Mouse (Mus musculus): ENCODE results near the gene Mios. TPM values are rescaled to one million over a fixed set of nuclear protein-coding genes. Genes with fewer than 3 reads are reported as not detected.

Gene Mios
- total and polyA plus RNA-seq, 2 experiments from 2014 or later, result 22.4 to 35.7 TPM

- H3K4me2 ChIP-seq (ENCODE audit: low read depth), result no peak overlapping the region
- H3K36me3 ChIP-seq (ENCODE audit: insufficient read depth), result peaks cover 35% of the 10 kb centered on the region
- no peak overlapping the region for H3K27ac ChIP-seq (ENCODE audit: low read depth, low read length)
- H3K4me3 ChIP-seq (ENCODE audit: low read depth, low read length), result no peak overlapping the region
- WGBS, result 89% methylated on average over 3 of the region's 3 CpGs
- TF ChIP-seq CTCF (IDR thresholded peaks at IDR 0.05; ENCODE audit: low read depth), result no peak
- DNase-seq (no peak), ATAC-seq (no peak)
- no peaks in the 10 kb centered on the region for H3K9me3 ChIP-seq (ENCODE audit: low read length)
- no peaks in the 10 kb centered on the region for H3K4me1 ChIP-seq (ENCODE audit: insufficient read depth)
- H3K27me3 ChIP-seq (ENCODE audit: insufficient read depth, low read length), result no peaks in the 10 kb centered on the region
- H3K9ac ChIP-seq, result no peak overlapping the region
Observed at GRCm38 (mm10) chr6:8228596-8228995, 19.6 kb downstream of the Mios start.

GRCm38 (mm10) chr6:8258316-8258715 lies 49.3 kb downstream of the Mios start:
- 8% methylated on average over 6 of the region's 6 CpGs for whole genome bisulfite sequencing
- DNase-seq (no peak), ATAC-seq (no peak)
- Histone ChIP-seq H3K36me3 (ENCODE audit: insufficient read depth) (peaks cover 4% of the 10 kb centered on the region), H3K4me1 (ENCODE audit: insufficient read depth) (peaks cover 11% of the 10 kb centered on the region; the same call in 1 of the 2 replicates), H3K4me2 (ENCODE audit: low read depth) (peak overlapping the region; percentile 60), H3K27ac (ENCODE audit: low read depth, low read length) (peak overlapping the region; percentile 77), H3K9ac (peak overlapping the region; percentile 82), H3K27me3 (ENCODE audit: insufficient read depth, low read length) (no peaks in the 10 kb centered on the region), H3K4me3 (ENCODE audit: low read depth, low read length) (peak overlapping the region; percentile 90), H3K9me3 (ENCODE audit: low read length) (no peaks in the 10 kb centered on the region)
- no peak for TF ChIP-seq CTCF (IDR thresholded peaks at IDR 0.05; ENCODE audit: low read depth)

GRCm38 (mm10) chr6:8259004-8259666 lies 50.1 kb downstream of the Mios start, which contains the start of the genes Rpa3, Umad1 and Gm45062:
Gene Rpa3, minus strand, starts transcription at chr6:8259173.
Gene Umad1, plus strand, starts transcription at chr6:8259288.
Gene Gm45062, plus strand, starts transcription at chr6:8259450.
- peak within 1 kb of the TSS; percentile 64 for H3K4me2 ChIP-seq (ENCODE audit: low read depth)
- WGBS, result 1% methylated on average over 64 of the region's 64 CpGs
- H3K4me3 ChIP-seq (ENCODE audit: low read depth, low read length), result peak within 1 kb of the TSS; percentile 90
- DNase-seq, result peak; percentile 99
- ATAC-seq, result peak; percentile 100
- peak within 1 kb of the TSS; percentile 82 for H3K9ac ChIP-seq
- TF ChIP-seq CTCF (IDR thresholded peaks at IDR 0.05; ENCODE audit: low read depth), result no peak
- peak within 1 kb of the TSS; percentile 87 for H3K27ac ChIP-seq (ENCODE audit: low read depth, low read length)
- no peaks in the 10 kb centered on the region for H3K9me3 ChIP-seq (ENCODE audit: low read length)
- no peaks in the 10 kb centered on the region for H3K27me3 ChIP-seq (ENCODE audit: insufficient read depth, low read length)
- H3K36me3 ChIP-seq (ENCODE audit: insufficient read depth), result peaks cover 2% of the 10 kb centered on the region
- peaks cover 11% of the 10 kb centered on the region; the same call in 1 of the 2 replicates for H3K4me1 ChIP-seq (ENCODE audit: insufficient read depth)

GRCm38 (mm10) chr6:8259667-8260044 lies 50.6 kb downstream of the Mios start:
- Histone ChIP-seq H3K4me3 (ENCODE audit: low read depth, low read length) (peak overlapping the region; percentile 90), H3K9ac (peak overlapping the region; percentile 82), H3K4me2 (ENCODE audit: low read depth) (peak overlapping the region; percentile 64), H3K4me1 (ENCODE audit: insufficient read depth) (peaks cover 11% of the 10 kb centered on the region; the same call in 1 of the 2 replicates), H3K36me3 (ENCODE audit: insufficient read depth) (no peaks in the 10 kb centered on the region), H3K9me3 (ENCODE audit: low read length) (no peaks in the 10 kb centered on the region), H3K27me3 (ENCODE audit: insufficient read depth, low read length) (no peaks in the 10 kb centered on the region), H3K27ac (ENCODE audit: low read depth, low read length) (peak overlapping the region; percentile 87)
- DNase-seq (peak; percentile 73), ATAC-seq (no peak; the same call in 1 of the 2 replicates)
- no peak; the same call in 1 of the 2 replicates for TF ChIP-seq CTCF (IDR thresholded peaks at IDR 0.05; ENCODE audit: low read depth)
- 1% methylated on average over 8 of the region's 8 CpGs for WGBS

GRCm38 (mm10) chr6:8271047-8271446 lies 62.0 kb downstream of the Mios start:
- 82% methylated on average over 3 of the region's 3 CpGs for WGBS
- TF ChIP-seq CTCF (IDR thresholded peaks at IDR 0.05; ENCODE audit: low read depth), result no peak
- no peak overlapping the region for H3K4me2 ChIP-seq (ENCODE audit: low read depth)
- no peaks in the 10 kb centered on the region for H3K4me1 ChIP-seq (ENCODE audit: insufficient read depth)
- no peaks in the 10 kb centered on the region for H3K9me3 ChIP-seq (ENCODE audit: low read length)
- H3K9ac ChIP-seq, result no peak overlapping the region
- DNase-seq (no peak), ATAC-seq (no peak)
- no peaks in the 10 kb centered on the region for H3K27me3 ChIP-seq (ENCODE audit: insufficient read depth, low read length)
- H3K36me3 ChIP-seq (ENCODE audit: insufficient read depth), result peaks cover 9% of the 10 kb centered on the region; the same call in 1 of the 2 replicates
- no peak overlapping the region for H3K4me3 ChIP-seq (ENCODE audit: low read depth, low read length)
- H3K27ac ChIP-seq (ENCODE audit: low read depth, low read length), result no peak overlapping the region

- 30% methylated on average over 6 of the region's 6 CpGs for WGBS
Observed at GRCm38 (mm10) chr6:8274387-8275054, 65.5 kb downstream of the Mios start.

GRCm38 (mm10) chr6:8275098-8275497 lies 66.1 kb downstream of the Mios start:
- H3K4me2 ChIP-seq (ENCODE audit: low read depth), result no peak overlapping the region
- peaks cover 9% of the 10 kb centered on the region; the same call in 1 of the 2 replicates for H3K36me3 ChIP-seq (ENCODE audit: insufficient read depth)
- peak; percentile 86 for DNase-seq
- peak; percentile 87 for ATAC-seq
- TF ChIP-seq CTCF (IDR thresholded peaks at IDR 0.05; ENCODE audit: low read depth), result peak; percentile 81
- no peak overlapping the region for H3K9ac ChIP-seq
- no peaks in the 10 kb centered on the region for H3K9me3 ChIP-seq (ENCODE audit: low read length)
- H3K4me3 ChIP-seq (ENCODE audit: low read depth, low read length), result no peak overlapping the region
- H3K4me1 ChIP-seq (ENCODE audit: insufficient read depth), result no peaks in the 10 kb centered on the region
- no peak overlapping the region for H3K27ac ChIP-seq (ENCODE audit: low read depth, low read length)
- 11% methylated on average over 1 of the region's 1 CpGs for WGBS
- H3K27me3 ChIP-seq (ENCODE audit: insufficient read depth, low read length), result no peaks in the 10 kb centered on the region

More at GRCm38 (mm10) chr6:8274387-8275054, 65.5 kb downstream of the Mios start:
- DNase-seq (peak; percentile 49), ATAC-seq (0 out of 2 replicates have a peak, but pooled peaks have one; percentile 54)
- Histone ChIP-seq H3K9ac (no peak overlapping the region), H3K9me3 (ENCODE audit: low read length) (no peaks in the 10 kb centered on the region), H3K27me3 (ENCODE audit: insufficient read depth, low read length) (no peaks in the 10 kb centered on the region), H3K4me2 (ENCODE audit: low read depth) (no peak overlapping the region), H3K27ac (ENCODE audit: low read depth, low read length) (no peak overlapping the region), H3K4me1 (ENCODE audit: insufficient read depth) (no peaks in the 10 kb centered on the region), H3K4me3 (ENCODE audit: low read depth, low read length) (no peak overlapping the region), H3K36me3 (ENCODE audit: insufficient read depth) (peaks cover 9% of the 10 kb centered on the region; the same call in 1 of the 2 replicates)
- peak; percentile 71 for TF ChIP-seq CTCF (IDR thresholded peaks at IDR 0.05; ENCODE audit: low read depth)
